Mouse (Mus musculus) adrenal gland, postnatal 4 days (tissue): ENCODE data around the gene Gltp. TPM values are rescaled to one million over a fixed set of nuclear protein-coding genes. Genes with fewer than 3 reads are reported as not detected.

Source experiments
- microRNA-seq: library from miRNA; unstranded; fragments of <30 nt; microRNA quantifications from one replicate; pipeline ENCODE4 v1.2.0, GENCODE M21; 2021
- total RNA-seq, 2 experiments: library from RNA; stranded (reverse); gene quantifications; 2 replicates each; pipeline ENCODE4 v1.2.3; 2021

Gene Gltp
- total RNA-seq, 2 experiments from 2014 or later, result 49.5 to 53.4 TPM

Small RNA genes lying within 50 kb of the gene (microRNA-seq; reads per million reads assigned to microRNA genes)
- gene Mir7028, result not detected

Other genes with a start within 250 kb of the Gltp start
- 10 to 100 TPM; 18.1 to 18.2 TPM for gene Mmab, start 246.9 kb downstream of the Gltp start, total RNA-seq
- gene Mvk, start 246.7 kb downstream of the Gltp start, total RNA-seq, result 10 to 100 TPM; 21.5 to 23.6 TPM
- gene Fam222a, start 123.0 kb downstream of the Gltp start, total RNA-seq, result 10 to 100 TPM; 33.7 to 33.9 TPM
- gene Trpv4, start 32.6 kb downstream of the Gltp start, total RNA-seq, result 1 to 10 TPM; 2.4 to 8.0 TPM
- 10 to 100 TPM; 16.3 to 16.9 TPM for gene Tchp, start 16.8 kb upstream of the Gltp start, total RNA-seq
- 100 to 1,000 TPM; 105 to 111 TPM for gene Ankrd13a, start 83.7 kb upstream of the Gltp start, total RNA-seq
- 10 to 100 TPM; 56.2 to 59.5 TPM for gene Git2, start 84.5 kb upstream of the Gltp start, total RNA-seq
- 10 to 100 TPM; 88.4 to 91.9 TPM for gene 1500011B03Rik, start 132.5 kb upstream of the Gltp start, total RNA-seq
- gene 4930519G04Rik, start 162.7 kb upstream of the Gltp start, total RNA-seq, result not detected
- under 1 TPM; 0.14 to 0.17 TPM for gene Gm9936, start 167.7 kb upstream of the Gltp start, total RNA-seq
- gene Oasl2, start 206.0 kb upstream of the Gltp start, total RNA-seq, result 10 to 100 TPM in 1 of 2 experiments, 1 to 10 TPM in 1; 9.9 to 12.2 TPM
- 1 to 10 TPM; 1.0 to 1.2 TPM for gene Oasl1, start 232.3 kb upstream of the Gltp start, total RNA-seq